Mouse (Mus musculus) liver, adult 2 months (tissue): ENCODE measurements around the gene Smc1a.

Experiments
- CTCF ChIP-seq: fragments of 200-500 bp; IDR thresholded peaks from 2 replicates; pipeline ENCODE4 v1.5.1; 2011; ENCODE audit warnings: low read depth, low read length, control low read depth
- POLR2A ChIP-seq: fragments of 200-500 bp; IDR thresholded peaks from 2 replicates; pipeline ENCODE4 v1.6.1; 2011; ENCODE audit warnings: low read length, control low read depth; ENCODE audit not compliant: insufficient read depth; ENCODE audit errors: extremely low read depth

DNA sequence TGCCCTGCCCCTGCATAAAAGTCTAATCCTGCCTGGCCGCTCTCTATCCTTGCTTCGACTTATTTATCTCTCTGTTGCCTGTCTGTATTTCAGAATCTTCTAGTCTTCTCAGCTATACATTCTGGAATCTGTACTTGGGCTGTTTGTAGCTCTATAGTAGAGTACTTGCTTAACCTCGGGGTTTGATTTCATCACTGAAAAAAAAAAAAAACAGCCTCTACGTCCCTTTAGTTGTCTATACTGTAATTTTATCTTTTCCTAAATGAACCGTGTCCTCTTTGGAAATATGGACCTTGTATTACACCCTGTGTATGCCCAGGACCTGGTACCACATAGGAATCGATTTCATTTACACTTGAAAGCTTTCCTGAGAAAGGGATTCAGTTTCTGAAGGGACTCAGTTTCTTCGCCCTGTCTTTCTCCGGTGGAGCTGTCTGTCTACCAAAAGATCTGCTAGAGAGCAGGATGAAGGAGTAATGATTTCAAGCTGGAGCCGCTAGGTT lies 15.0 kb upstream of the Smc1a start:
- TF ChIP-seq CTCF = no peak
- no peak for TF ChIP-seq POLR2A
